In genomic region chr11:80518421-80519367, GRCm38 (mm10) we compare ENCODE assay signal across 8 mouse cellular contexts. TPM values are rescaled to one million over a fixed set of nuclear protein-coding genes. Genes with fewer than 3 reads are reported as not detected.
DNase-seq lines count a peak whose midpoint lies in the region; ATAC-seq and TF ChIP-seq lines count a peak whose summit lies in the region.

No protein-coding gene starts in this region.

- H3K4me2 ChIP-seq in hindbrain, embryonic 12.5 days (replicated peaks): no peak overlapping the region; the same call in 1 of the 2 replicates
- H3K4me2 ChIP-seq in limb, embryonic 14.5 days (replicated peaks; ENCODE audit: low read depth, low read length, severe bottlenecking): no peak overlapping the region

- H3K4me3 ChIP-seq in ES-Bruce4 (ENCODE audit: low read depth, low read length): no peak overlapping the region
- H3K4me3 ChIP-seq in cortical plate, adult 2 months (ENCODE audit: insufficient read depth, low read length): no peak overlapping the region
- no peak overlapping the region for H3K4me3 ChIP-seq in hindbrain, embryonic 12.5 days
- no peak overlapping the region for H3K4me3 ChIP-seq in limb, embryonic 14.5 days (replicated peaks; ENCODE audit: low read length)

- H3K9me3 ChIP-seq in ES-Bruce4 (replicated peaks; ENCODE audit: control insufficient read depth, insufficient read depth, low read length, poor library complexity, severe bottlenecking): no peaks in the 10 kb centered on the region
- no peaks in the 10 kb centered on the region for H3K9me3 ChIP-seq in hindbrain, embryonic 12.5 days (replicated peaks)
- no peaks in the 10 kb centered on the region for H3K9me3 ChIP-seq in limb, embryonic 14.5 days (ENCODE audit: control insufficient read depth, low read length)

- TF ChIP-seq POLR2A in ES-Bruce4 (IDR thresholded peaks at IDR 0.05; ENCODE audit: insufficient read depth, low read length): no peak
- no peak for TF ChIP-seq POLR2A in cortical plate, adult 2 months (IDR thresholded peaks at IDR 0.05; ENCODE audit: extremely low read depth, insufficient read depth, low read length)
- no peak for TF ChIP-seq POLR2A in limb, embryonic 14.5 days (IDR thresholded peaks at IDR 0.05; ENCODE audit: borderline replicate concordance, extremely low read depth, insufficient read depth, insufficient read length)

- H3K36me3 ChIP-seq in ES-Bruce4 (ENCODE audit: control insufficient read depth, insufficient read depth, low read length, poor library complexity, severe bottlenecking): no peaks in the 10 kb centered on the region
- no peaks in the 10 kb centered on the region for H3K36me3 ChIP-seq in hindbrain, embryonic 12.5 days
- H3K36me3 ChIP-seq in limb, embryonic 14.5 days (ENCODE audit: control insufficient read depth, insufficient read depth, low read length): no peaks in the 10 kb centered on the region

- intact Hi-C loops in heart, postnatal 25 days (cut with DNase I): no loop called here

- ATAC-seq in hindbrain, embryonic 12.5 days (ENCODE audit: low FRiP score): peak; percentile 96
- no peak for ATAC-seq in limb, embryonic 14.5 days (ENCODE audit: low FRiP score, low read depth)

- no peak overlapping the region for H3K9ac ChIP-seq in ES-Bruce4 (ENCODE audit: low read depth, poor library complexity, severe bottlenecking)
- H3K9ac ChIP-seq in hindbrain, embryonic 12.5 days: no peak overlapping the region
- H3K9ac ChIP-seq in limb, embryonic 14.5 days (ENCODE audit: low read depth, low read length, severe bottlenecking): no peak overlapping the region

- TF ChIP-seq EP300 in ES-Bruce4 (IDR thresholded peaks at IDR 0.05; ENCODE audit: insufficient read depth, low read depth, low read length): 0 out of 2 replicates have a peak, but pooled peaks have one; percentile 3

- no peaks in the 10 kb centered on the region for H3K4me1 ChIP-seq in ES-Bruce4 (ENCODE audit: control insufficient read depth, insufficient read depth, low read length)
- peaks cover 14% of the 10 kb centered on the region for H3K4me1 ChIP-seq in cortical plate, adult 2 months (ENCODE audit: control insufficient read depth, insufficient read depth, low read length)
- H3K4me1 ChIP-seq in hindbrain, embryonic 12.5 days: peaks cover 37% of the 10 kb centered on the region
- peaks cover 5% of the 10 kb centered on the region for H3K4me1 ChIP-seq in limb, embryonic 14.5 days (ENCODE audit: control insufficient read depth, insufficient read depth, low read length)

- H3K27me3 ChIP-seq in ES-Bruce4 (ENCODE audit: control insufficient read depth, insufficient read depth, low read length, poor library complexity, severe bottlenecking): no peaks in the 10 kb centered on the region
- H3K27me3 ChIP-seq in hindbrain, embryonic 12.5 days: peaks cover 4% of the 10 kb centered on the region; the same call in 1 of the 2 replicates
- H3K27me3 ChIP-seq in limb, embryonic 14.5 days (ENCODE audit: control insufficient read depth, insufficient read depth, low read length): no peaks in the 10 kb centered on the region

- no peak overlapping the region for H3K27ac ChIP-seq in ES-Bruce4 (ENCODE audit: insufficient read depth, low read length)
- H3K27ac ChIP-seq in cortical plate, adult 2 months (ENCODE audit: insufficient read depth, low read length): peak overlapping the region; percentile 73
- H3K27ac ChIP-seq in hindbrain, embryonic 12.5 days: peak overlapping the region; percentile 84
- H3K27ac ChIP-seq in limb, embryonic 14.5 days (replicated peaks; ENCODE audit: low read depth, low read length): no peak overlapping the region

- 21% methylated on average over 9 of the region's 9 CpGs for WGBS in hindbrain, embryonic 12.5 days
- WGBS in limb, embryonic 14.5 days: 40% methylated on average over 9 of the region's 9 CpGs

- peak; percentile 48 for DNase-seq in limb, embryonic 14.5 days (ENCODE audit: low spot score)
- DNase-seq in right cerebral cortex, postnatal 4 days: peak; percentile 61
- no peak for DNase-seq in testis, postnatal 10 days (ENCODE audit: low spot score)
- no peak for DNase-seq in heart, postnatal 25 days (ENCODE audit: low spot score)
- no peak for DNase-seq in thymus, postnatal 0 days (ENCODE audit: low spot score)

- TF ChIP-seq CTCF in ES-Bruce4 (IDR thresholded peaks at IDR 0.05; ENCODE audit: low read depth, low read length): no peak
- no peak for TF ChIP-seq CTCF in cortical plate, adult 2 months (IDR thresholded peaks at IDR 0.05; ENCODE audit: extremely low read depth, insufficient read depth, low read length)

RNA-seq across cellular contexts. Expression of gene Cdk5r1, which starts 41.9 kb away (rescaled TPM):
- 0.96 and 1.3 TPM in 2 replicates for polyA plus RNA-seq in ES-Bruce4 (2011; ENCODE audit: insufficient read depth, insufficient read length, low read depth, missing spikeins)
- polyA plus RNA-seq in cortical plate, adult 2 months (2012; rRNA removed): 215 and 234 TPM in 2 replicates
- polyA plus RNA-seq in hindbrain, embryonic 12.5 days (2016; fragmentation: Nextera tagmentation; extraction: Ambion mirVana): 76.3 and 77.3 TPM in 2 replicates
- polyA plus RNA-seq in limb, embryonic 14.5 days (2012; rRNA removed): 12.3 and 12.6 TPM in 2 replicates
- polyA plus RNA-seq in limb, embryonic 14.5 days (2014; fragmentation: Nextera tagmentation; extraction: Ambion mirVana): 2.8 and 3.0 TPM in 2 replicates
- total RNA-seq in heart, postnatal 25 days (2021): 1 to 10 TPM; 1.7 to 2.4 TPM
- 1.2 and 1.7 TPM in 2 replicates for polyA plus RNA-seq in thymus, postnatal 0 days (2015; fragmentation: Nextera tagmentation; extraction: Ambion mirVana)

Comparison
In these comparisons a context has a peak if more than half of its experiments do, and no peak if none do; other contexts are left out.
1. H3K27ac ChIP-seq: peak in cortical plate, adult 2 months (single experiment) and hindbrain, embryonic 12.5 days (single experiment); none in ES-Bruce4 (single experiment) and limb, embryonic 14.5 days (single experiment).
2. DNase-seq: peak in limb, embryonic 14.5 days (single experiment) and right cerebral cortex, postnatal 4 days (single experiment); none in testis, postnatal 10 days (single experiment), heart, postnatal 25 days (single experiment) and thymus, postnatal 0 days (single experiment).